Mouse (Mus musculus): Measurements from ENCODE around the gene Slc9c1. TPM values are rescaled to one million over a fixed set of nuclear protein-coding genes. Genes with fewer than 3 reads are reported as not detected.

Slc9c1 gene
- total and polyA plus RNA-seq, 2 experiments: not detected

DNA sequence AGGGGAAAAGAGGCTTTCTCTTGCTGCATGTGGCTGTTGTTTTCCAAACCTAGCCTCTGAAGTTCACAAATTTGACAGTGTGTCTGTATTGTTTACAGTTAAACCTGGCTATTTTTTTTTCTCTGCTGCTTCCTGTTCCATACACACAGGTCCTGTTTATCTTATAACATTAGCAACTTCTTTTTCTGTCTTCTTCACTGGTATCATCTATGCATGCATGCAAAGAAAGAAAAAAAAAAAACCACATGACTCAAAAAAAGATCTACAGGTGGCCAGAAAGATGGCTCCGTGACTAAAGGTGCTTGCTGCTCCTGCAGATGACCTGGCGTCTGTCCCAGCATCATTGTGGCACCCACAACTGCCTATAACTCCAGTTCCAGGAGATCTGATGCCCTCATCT, 90.2 kb downstream of the Slc9c1 start:
- H3K4me1 ChIP-seq (ENCODE audit: control insufficient read depth, insufficient read depth, low read length): no peaks in the 10 kb centered on the region
- H3K9ac ChIP-seq (ENCODE audit: low read depth, low read length): no peak overlapping the region
- no peaks in the 10 kb centered on the region for H3K27me3 ChIP-seq (ENCODE audit: control insufficient read depth, insufficient read depth, low read length)
- H3K79me2 ChIP-seq (ENCODE audit: control insufficient read depth, insufficient read depth, low read length): no peaks in the 10 kb centered on the region
- no peak for DNase-seq (ENCODE audit: extremely low read depth, low read depth, low spot score)
- TF ChIP-seq CTCF (IDR thresholded peaks at IDR 0.05; ENCODE audit: low read depth, low read length) (no peak), POLR2A (IDR thresholded peaks at IDR 0.05; ENCODE audit: extremely low read depth, insufficient read depth, low read length) (no peak)
- H3K36me3 ChIP-seq (ENCODE audit: control insufficient read depth, insufficient read depth, low read length): no peaks in the 10 kb centered on the region
- WGBS: 84% methylated on average over 2 of the region's 2 CpGs
- no peak overlapping the region for H3K4me3 ChIP-seq (ENCODE audit: insufficient read depth, low read depth, low read length)
- no peak overlapping the region for H3K27ac ChIP-seq (replicated peaks; ENCODE audit: insufficient read depth, low read depth, low read length)

- Histone ChIP-seq H3K27ac (replicated peaks; ENCODE audit: insufficient read depth, low read depth, low read length) (no peak overlapping the region), H3K27me3 (ENCODE audit: control insufficient read depth, insufficient read depth, low read length) (no peaks in the 10 kb centered on the region), H3K79me2 (ENCODE audit: control insufficient read depth, insufficient read depth, low read length) (no peaks in the 10 kb centered on the region), H3K9ac (ENCODE audit: low read depth, low read length) (no peak overlapping the region), H3K4me1 (ENCODE audit: control insufficient read depth, insufficient read depth, low read length) (no peaks in the 10 kb centered on the region), H3K36me3 (ENCODE audit: control insufficient read depth, insufficient read depth, low read length) (no peaks in the 10 kb centered on the region), H3K4me3 (ENCODE audit: insufficient read depth, low read depth, low read length) (no peak overlapping the region)
- no peak for TF ChIP-seq CTCF (IDR thresholded peaks at IDR 0.05; ENCODE audit: low read depth, low read length)
- TF ChIP-seq POLR2A (IDR thresholded peaks at IDR 0.05; ENCODE audit: extremely low read depth, insufficient read depth, low read length): no peak
- DNase-seq (ENCODE audit: extremely low read depth, low read depth, low spot score): no peak
- WGBS: 73% methylated on average over 8 of the region's 8 CpGs
Observed at GRCm38 (mm10) chr16:45629497-45630105, 94.5 kb downstream of the Slc9c1 start.

DNA sequence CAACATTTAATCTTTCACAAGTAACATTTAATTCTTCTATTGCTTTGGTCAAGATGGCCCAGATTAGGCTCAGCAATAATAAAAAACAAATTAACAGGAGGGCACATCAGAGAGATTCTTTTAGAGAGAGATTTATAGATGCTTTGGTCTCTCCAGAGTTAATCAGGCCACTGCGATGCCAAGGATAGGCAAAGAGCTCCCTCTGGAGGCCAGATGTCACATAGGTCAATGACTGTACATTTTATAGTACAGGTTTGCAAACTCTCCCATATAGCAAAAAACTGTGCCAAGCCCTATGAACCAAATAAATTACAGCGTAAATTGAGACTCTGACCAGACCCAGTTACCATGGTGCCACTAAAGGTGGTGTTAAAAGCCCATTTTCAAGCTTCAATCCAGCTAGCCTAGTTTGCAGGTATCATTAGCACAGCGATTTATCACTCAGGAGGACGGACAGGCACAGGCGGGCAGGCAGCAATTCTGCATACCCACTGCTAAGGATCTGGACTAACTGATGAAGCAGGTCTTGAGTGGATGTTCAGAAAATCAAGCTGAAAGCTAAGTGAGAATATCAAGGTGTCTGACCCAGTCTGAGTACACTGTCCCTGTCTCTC, 95.3 kb downstream of the Slc9c1 start:
- Histone ChIP-seq H3K4me1 (ENCODE audit: control insufficient read depth, insufficient read depth, low read length) (no peaks in the 10 kb centered on the region), H3K27ac (replicated peaks; ENCODE audit: insufficient read depth, low read depth, low read length) (no peak overlapping the region), H3K79me2 (ENCODE audit: control insufficient read depth, insufficient read depth, low read length) (no peaks in the 10 kb centered on the region), H3K36me3 (ENCODE audit: control insufficient read depth, insufficient read depth, low read length) (no peaks in the 10 kb centered on the region), H3K9ac (ENCODE audit: low read depth, low read length) (no peak overlapping the region), H3K4me3 (ENCODE audit: insufficient read depth, low read depth, low read length) (no peak overlapping the region), H3K27me3 (ENCODE audit: control insufficient read depth, insufficient read depth, low read length) (no peaks in the 10 kb centered on the region)
- DNase-seq (ENCODE audit: extremely low read depth, low read depth, low spot score): peak; percentile 46
- WGBS: 62% methylated on average over 5 of the region's 5 CpGs
- TF ChIP-seq POLR2A (IDR thresholded peaks at IDR 0.05; ENCODE audit: extremely low read depth, insufficient read depth, low read length) (no peak), CTCF (IDR thresholded peaks at IDR 0.05; ENCODE audit: low read depth, low read length) (peak; percentile 65)

- Histone ChIP-seq H3K27me3 (ENCODE audit: control insufficient read depth, insufficient read depth, low read length) (no peaks in the 10 kb centered on the region), H3K9ac (ENCODE audit: low read depth, low read length) (no peak overlapping the region), H3K36me3 (ENCODE audit: control insufficient read depth, insufficient read depth, low read length) (no peaks in the 10 kb centered on the region), H3K4me3 (ENCODE audit: insufficient read depth, low read depth, low read length) (no peak overlapping the region), H3K79me2 (ENCODE audit: control insufficient read depth, insufficient read depth, low read length) (no peaks in the 10 kb centered on the region), H3K4me1 (ENCODE audit: control insufficient read depth, insufficient read depth, low read length) (no peaks in the 10 kb centered on the region), H3K27ac (replicated peaks; ENCODE audit: insufficient read depth, low read depth, low read length) (no peak overlapping the region)
- 83% methylated on average over 4 of the region's 4 CpGs for WGBS
- TF ChIP-seq CTCF (IDR thresholded peaks at IDR 0.05; ENCODE audit: low read depth, low read length) (no peak), POLR2A (IDR thresholded peaks at IDR 0.05; ENCODE audit: extremely low read depth, insufficient read depth, low read length) (no peak)
- no peak for DNase-seq (ENCODE audit: extremely low read depth, low read depth, low spot score)
Observed at GRCm38 (mm10) chr16:45632420-45632819, 97.3 kb downstream of the Slc9c1 start.

GRCm38 (mm10) chr16:45635826-45636225, 100.7 kb downstream of the Slc9c1 start:
- H3K27ac ChIP-seq (replicated peaks; ENCODE audit: insufficient read depth, low read depth, low read length): no peak overlapping the region
- H3K9ac ChIP-seq (ENCODE audit: low read depth, low read length): no peak overlapping the region
- DNase-seq (ENCODE audit: extremely low read depth, low read depth, low spot score): no peak
- H3K4me3 ChIP-seq (ENCODE audit: insufficient read depth, low read depth, low read length): no peak overlapping the region
- H3K79me2 ChIP-seq (ENCODE audit: control insufficient read depth, insufficient read depth, low read length): no peaks in the 10 kb centered on the region
- H3K36me3 ChIP-seq (ENCODE audit: control insufficient read depth, insufficient read depth, low read length): no peaks in the 10 kb centered on the region
- H3K27me3 ChIP-seq (ENCODE audit: control insufficient read depth, insufficient read depth, low read length): no peaks in the 10 kb centered on the region
- 87% methylated on average over 2 of the region's 2 CpGs for WGBS
- TF ChIP-seq CTCF (IDR thresholded peaks at IDR 0.05; ENCODE audit: low read depth, low read length): no peak
- TF ChIP-seq POLR2A (IDR thresholded peaks at IDR 0.05; ENCODE audit: extremely low read depth, insufficient read depth, low read length): no peak
- peaks cover 2% of the 10 kb centered on the region; the same call in 1 of the 2 replicates for H3K4me1 ChIP-seq (ENCODE audit: control insufficient read depth, insufficient read depth, low read length)

Measured in liver, adult 2 months (tissue).